ENCODE assay signal across 8 mouse cellular contexts in the genomic region with DNA sequence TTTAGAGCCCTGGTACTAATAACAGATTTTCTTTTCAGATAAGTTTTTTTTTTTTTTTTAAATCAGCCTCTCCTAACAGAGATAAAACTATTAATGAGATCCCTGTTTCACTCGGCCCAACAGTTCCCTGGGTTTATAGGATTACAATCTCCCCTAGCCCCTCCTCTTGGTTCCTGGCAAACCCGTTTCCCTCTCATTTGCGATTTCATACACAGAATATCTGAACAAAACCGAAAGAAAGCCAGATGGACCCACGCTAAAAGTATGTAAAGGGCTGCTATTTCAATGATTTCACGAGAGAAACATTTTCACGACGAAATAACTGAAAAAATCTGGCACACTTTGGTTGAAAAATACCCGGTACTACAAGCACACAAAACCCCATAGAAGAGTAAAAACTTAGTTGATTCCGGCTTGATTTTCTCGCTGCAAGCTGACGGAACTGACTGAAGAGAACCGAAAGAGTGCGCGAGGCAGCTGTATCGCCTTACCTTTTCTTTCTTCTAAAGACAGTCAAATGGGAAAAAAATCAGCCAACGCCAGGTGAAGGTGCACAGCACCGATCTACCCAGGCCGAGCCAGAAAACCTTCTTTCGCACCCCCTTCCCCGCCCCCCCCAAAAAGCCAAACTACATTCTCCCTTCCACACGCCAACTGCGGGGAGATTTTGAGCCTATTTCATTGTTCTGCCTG. TPM values are rescaled to one million over a fixed set of nuclear protein-coding genes. Genes with fewer than 3 reads are reported as not detected.
A peak's percentile ranks its signal among the peaks of the same experiment; 100 is the strongest.
DNase-seq lines count a peak whose midpoint lies in the region; ATAC-seq and TF ChIP-seq lines count a peak whose summit lies in the region.

No protein-coding gene starts in this region.

- TF ChIP-seq CTCF in intestine, postnatal 0 days (IDR thresholded peaks at IDR 0.05; ENCODE audit: low read depth), result no peak

- peak overlapping the region; percentile 100 for H3K9ac ChIP-seq in forebrain, embryonic 14.5 days (ENCODE audit: low read length)
- peak overlapping the region; percentile 99 for H3K9ac ChIP-seq in intestine, postnatal 0 days (ENCODE audit: low read depth, low read length)
- peak overlapping the region; percentile 88 for H3K9ac ChIP-seq in stomach, embryonic 14.5 days (replicated peaks; ENCODE audit: low read depth, low read length)

- no peak for ATAC-seq in forebrain, embryonic 14.5 days
- ATAC-seq in intestine, postnatal 0 days, result no peak
- no peak for ATAC-seq in stomach, embryonic 14.5 days (ENCODE audit: insufficient number of reproducible peaks, insufficient read depth, low FRiP score, low read depth)

- H3K4me3 ChIP-seq in forebrain, embryonic 14.5 days (ENCODE audit: low read depth, low read length), result peak overlapping the region; percentile 96
- H3K4me3 ChIP-seq in intestine, postnatal 0 days (ENCODE audit: low read depth, low read length), result peak overlapping the region; percentile 98
- peak overlapping the region; percentile 67 for H3K4me3 ChIP-seq in stomach, embryonic 14.5 days (ENCODE audit: low read depth, low read length)

- no peaks in the 10 kb centered on the region for H3K27me3 ChIP-seq in forebrain, embryonic 14.5 days (replicated peaks; ENCODE audit: control insufficient read depth, insufficient read depth, low read length)
- H3K27me3 ChIP-seq in intestine, postnatal 0 days (replicated peaks; ENCODE audit: control insufficient read depth, insufficient read depth, low read length), result no peaks in the 10 kb centered on the region
- no peaks in the 10 kb centered on the region for H3K27me3 ChIP-seq in stomach, embryonic 14.5 days (ENCODE audit: control insufficient read depth, insufficient read depth, low read length)

- H3K4me1 ChIP-seq in forebrain, embryonic 14.5 days (ENCODE audit: control insufficient read depth, insufficient read depth, low read length), result peaks cover 31% of the 10 kb centered on the region
- peaks cover 6% of the 10 kb centered on the region; the same call in 1 of the 2 replicates for H3K4me1 ChIP-seq in intestine, postnatal 0 days (replicated peaks; ENCODE audit: control insufficient read depth, insufficient read depth, low read length)
- peaks cover 37% of the 10 kb centered on the region for H3K4me1 ChIP-seq in stomach, embryonic 14.5 days (ENCODE audit: control insufficient read depth, insufficient read depth, low read length)

- H3K27ac ChIP-seq in forebrain, embryonic 14.5 days (ENCODE audit: low read depth, low read length), result peak overlapping the region; percentile 96
- peak overlapping the region; percentile 97 for H3K27ac ChIP-seq in intestine, postnatal 0 days (ENCODE audit: low read depth, low read length)
- peak overlapping the region; percentile 88 for H3K27ac ChIP-seq in stomach, embryonic 14.5 days (ENCODE audit: low read length)

- peak; percentile 25 to 60 for DNase-seq in heart, adult 18-20 months
- DNase-seq in heart, postnatal 4 days, result no peak
- peak; percentile 13 for DNase-seq in ZHBTc4 (ENCODE audit: low read depth, low spot score)
- peak; percentile 58 for DNase-seq in forebrain, embryonic 14.5 days (ENCODE audit: low spot score)
- peak; percentile 28 for DNase-seq in lung, postnatal 25 days (ENCODE audit: low spot score)
- DNase-seq in cerebellum, adult 8-10 months, result no peak

- peak overlapping the region; percentile 62 for H3K4me2 ChIP-seq in forebrain, embryonic 14.5 days (ENCODE audit: low read length)
- H3K4me2 ChIP-seq in intestine, postnatal 0 days (replicated peaks; ENCODE audit: low read depth), result peak overlapping the region; percentile 77
- peak overlapping the region; percentile 78 for H3K4me2 ChIP-seq in stomach, embryonic 14.5 days (replicated peaks; ENCODE audit: low read depth, low read length)

- under 1% methylated on average over 23 of the region's 23 CpGs for WGBS in forebrain, embryonic 14.5 days
- WGBS in intestine, postnatal 0 days, result 0% methylated on average over 23 of the region's 23 CpGs
- under 1% methylated on average over 23 of the region's 23 CpGs for WGBS in stomach, embryonic 14.5 days

- H3K9me3 ChIP-seq in forebrain, embryonic 14.5 days (replicated peaks; ENCODE audit: control insufficient read depth, low read length), result no peaks in the 10 kb centered on the region
- no peaks in the 10 kb centered on the region for H3K9me3 ChIP-seq in intestine, postnatal 0 days (ENCODE audit: control insufficient read depth)
- no peaks in the 10 kb centered on the region for H3K9me3 ChIP-seq in stomach, embryonic 14.5 days (ENCODE audit: control insufficient read depth, low read depth, low read length)

- 0 out of 2 replicates have a peak, but pooled peaks cover 4% of the 10 kb centered on the region for H3K36me3 ChIP-seq in forebrain, embryonic 14.5 days (ENCODE audit: control insufficient read depth, insufficient read depth, low read length)
- H3K36me3 ChIP-seq in intestine, postnatal 0 days (ENCODE audit: control insufficient read depth, insufficient read depth), result no peaks in the 10 kb centered on the region; the same call in 1 of the 2 replicates
- peaks cover 3% of the 10 kb centered on the region; the same call in 1 of the 2 replicates for H3K36me3 ChIP-seq in stomach, embryonic 14.5 days (ENCODE audit: control insufficient read depth, insufficient read depth, low read length)

RNA-seq across cellular contexts. Expression of gene Tbxas1, which starts 0.5 kb away (rescaled TPM):
- total RNA-seq in heart, adult 18-20 months (2021), result 1 to 10 TPM; 1.7 TPM
- total RNA-seq in heart, postnatal 4 days (2021), result 1 to 10 TPM in 1 of 2 experiments, under 1 TPM in 1; 0.72 to 1.2 TPM
- polyA plus RNA-seq in forebrain, embryonic 14.5 days (2014; fragmentation: Nextera tagmentation; extraction: Ambion mirVana), result 1.2 and 1.6 TPM in 2 replicates
- 2.1 and 2.9 TPM in 2 replicates for polyA plus RNA-seq in intestine, postnatal 0 days (2015; fragmentation: Nextera tagmentation; extraction: Ambion mirVana)
- 2.1 and 3.3 TPM in 2 replicates for polyA plus RNA-seq in stomach, embryonic 14.5 days (2014; fragmentation: Nextera tagmentation; extraction: Ambion mirVana)

RNA-seq across cellular contexts. Expression of gene Hipk2, which starts 1.3 kb away (rescaled TPM):
- 10 to 100 TPM; 83.6 to 98.5 TPM for total RNA-seq in heart, adult 18-20 months (2021)
- 10 to 100 TPM; 73.4 to 75.5 TPM for total RNA-seq in heart, postnatal 4 days (2021)
- polyA plus RNA-seq in forebrain, embryonic 14.5 days (2014; fragmentation: Nextera tagmentation; extraction: Ambion mirVana), result 16.0 and 19.1 TPM in 2 replicates
- 12.0 and 15.4 TPM in 2 replicates for polyA plus RNA-seq in intestine, postnatal 0 days (2015; fragmentation: Nextera tagmentation; extraction: Ambion mirVana)
- polyA plus RNA-seq in stomach, embryonic 14.5 days (2014; fragmentation: Nextera tagmentation; extraction: Ambion mirVana), result 31.8 and 34.3 TPM in 2 replicates

Comparison
In these comparisons a context has a peak if more than half of its experiments do, and no peak if none do; other contexts are left out.
1. DNase-seq: peak in heart, adult 18-20 months (2 of 2), ZHBTc4 (single experiment), forebrain, embryonic 14.5 days (single experiment) and lung, postnatal 25 days (single experiment); none in heart, postnatal 4 days (single experiment) and cerebellum, adult 8-10 months (single experiment).
2. Peak in every context shown above with its lines, with median percentiles within 50 percentile points of each other: H3K27ac ChIP-seq, H3K4me2 ChIP-seq, H3K4me3 ChIP-seq and H3K9ac ChIP-seq.